Mouse (Mus musculus) erythroblast, embryonic 14.5 days (primary cell): ENCODE measurements around the gene Cpn1.

ENCODE experiments used
- GATA1 ChIP-seq: IDR thresholded peaks from 2 replicates; pipeline ENCODE4 v1.6.1; 2012; ENCODE audit warnings: low read length, inconsistent platforms, mixed read lengths
- TAL1 ChIP-seq: IDR thresholded peaks from 3 replicates; pipeline ENCODE4 v1.6.1; 2012; ENCODE audit warnings: low read length, inconsistent platforms, mixed read lengths

DNA sequence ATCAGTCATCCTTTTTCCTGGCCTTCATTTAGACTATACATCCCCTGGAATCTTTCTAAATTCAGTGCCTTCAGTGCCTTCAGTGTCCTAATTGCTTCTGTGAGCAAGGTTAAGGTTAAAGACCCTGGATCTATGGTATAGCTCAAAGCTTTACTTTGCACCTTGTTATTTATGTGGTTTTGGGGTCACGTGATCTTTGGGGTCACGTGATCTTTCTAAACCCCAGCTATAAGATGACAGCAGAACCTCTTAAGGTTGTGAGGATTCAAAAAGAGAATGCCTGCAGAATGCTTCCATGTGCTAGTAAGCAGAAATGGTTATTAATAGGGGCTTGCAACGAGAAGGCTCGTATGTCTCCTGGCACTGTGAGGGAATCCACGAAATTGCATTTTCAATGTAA is 47.0 kb upstream of the Cpn1 start:
- TF ChIP-seq GATA1 (no peak), TAL1 (no peak)
